Mouse (Mus musculus): ENCODE measurements at regions not wholly inside any gene's neighbourhood (a gene's known extent, or its start where the extent isn't known, plus 50 kb on each side); places are given as distances from the start of the nearest gene placed in this dataset.
"Not testable (repeated sequence)": the region's sequence is repeated elsewhere in the genome, so short reads cannot be mapped to it uniquely, and the experiment has no call there.

GRCm38 (mm10) chr14:58375056-58375455 lies 304.7 kb downstream of the Fgf9 start:
- DNase-seq (ENCODE audit: low spot score in 2 of 2): no peak

- DNase-seq (ENCODE audit: low spot score in 2 of 2): no peak
These were observed 286.5 kb downstream of the Fgf9 start for GRCm38 (mm10) chr14:58356824-58357223.

GRCm38 (mm10) chr14:58352986-58353385 lies 282.6 kb downstream of the Fgf9 start:
- DNase-seq (ENCODE audit: low spot score in 2 of 2): no peak

- DNase-seq (ENCODE audit: low spot score in 2 of 2): no peak
These were observed 265.8 kb downstream of the Fgf9 start for GRCm38 (mm10) chr14:58336148-58336547.

GRCm38 (mm10) chr14:58323164-58323563 lies 252.8 kb downstream of the Fgf9 start:
- DNase-seq (ENCODE audit: low spot score in 2 of 2): no peak

- no peak for DNase-seq (ENCODE audit: low spot score in 2 of 2)
These were observed 252.1 kb downstream of the Fgf9 start for GRCm38 (mm10) chr14:58322461-58322860.

GRCm38 (mm10) chr14:58321875-58322274 lies 251.5 kb downstream of the Fgf9 start:
- DNase-seq (ENCODE audit: low spot score in 2 of 2): no peak

GRCm38 (mm10) chr14:58321234-58321633 lies 250.9 kb downstream of the Fgf9 start:
- DNase-seq (ENCODE audit: low spot score in 2 of 2): no peak

- DNase-seq (ENCODE audit: low spot score in 2 of 2): no peak
These were observed 247.3 kb downstream of the Fgf9 start for GRCm38 (mm10) chr14:58317640-58318039.

GRCm38 (mm10) chr14:58317231-58317630 lies 246.9 kb downstream of the Fgf9 start:
- DNase-seq (ENCODE audit: low spot score in 2 of 2): no peak

DNA sequence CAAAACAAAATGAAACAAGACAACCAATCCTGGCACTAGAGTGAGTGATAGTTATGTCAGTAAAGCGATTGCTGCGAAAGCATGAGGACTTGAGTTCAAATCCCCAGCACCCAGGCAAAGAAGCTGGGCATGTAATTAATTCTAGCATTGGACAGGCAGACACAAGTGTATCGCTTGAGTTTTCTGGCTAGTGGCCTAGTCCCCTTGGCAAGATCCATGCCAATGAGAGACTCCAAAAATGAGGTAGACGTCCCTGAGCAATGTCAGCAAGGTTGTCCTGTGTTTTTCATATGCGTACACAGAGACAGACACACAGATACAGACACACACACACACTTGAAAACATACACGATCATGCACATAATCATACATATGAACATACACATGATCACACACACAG lies 237.3 kb downstream of the Fgf9 start:
- no peak for DNase-seq (ENCODE audit: low spot score in 2 of 2)

DNA sequence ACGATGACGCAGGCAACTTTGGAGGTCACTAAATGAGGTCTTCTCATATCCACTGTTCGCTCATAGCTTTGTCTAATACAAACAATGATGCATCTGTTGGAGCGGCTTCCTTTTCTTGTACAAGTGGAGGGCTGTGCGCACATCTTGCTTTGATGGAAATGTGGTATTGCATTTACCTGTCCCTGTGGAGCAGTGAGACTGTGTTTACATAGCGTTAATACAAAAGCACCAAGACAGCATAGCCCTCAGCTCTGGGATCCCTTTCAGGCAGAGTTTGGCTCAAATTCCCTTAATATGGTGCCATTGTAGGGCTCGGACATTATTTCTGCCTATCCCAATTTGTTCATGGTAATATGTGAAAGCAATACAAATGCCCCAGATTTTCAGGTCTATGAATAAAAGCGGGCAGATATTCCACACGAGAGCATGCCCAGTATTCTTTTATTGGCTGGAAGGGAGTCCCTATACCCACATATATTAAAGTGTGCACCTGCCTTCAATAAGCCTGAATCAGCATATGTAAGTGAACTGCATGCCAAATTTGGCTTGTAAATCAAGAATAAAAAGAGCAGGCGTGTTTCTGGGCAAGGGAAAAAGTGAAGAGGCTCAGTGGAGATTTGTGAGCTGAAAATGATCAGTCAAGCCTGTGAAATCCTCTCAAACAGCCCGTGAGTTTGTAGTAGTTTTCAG lies 236.6 kb downstream of the Fgf9 start:
- no peak for DNase-seq (ENCODE audit: low spot score in 2 of 2)

DNA sequence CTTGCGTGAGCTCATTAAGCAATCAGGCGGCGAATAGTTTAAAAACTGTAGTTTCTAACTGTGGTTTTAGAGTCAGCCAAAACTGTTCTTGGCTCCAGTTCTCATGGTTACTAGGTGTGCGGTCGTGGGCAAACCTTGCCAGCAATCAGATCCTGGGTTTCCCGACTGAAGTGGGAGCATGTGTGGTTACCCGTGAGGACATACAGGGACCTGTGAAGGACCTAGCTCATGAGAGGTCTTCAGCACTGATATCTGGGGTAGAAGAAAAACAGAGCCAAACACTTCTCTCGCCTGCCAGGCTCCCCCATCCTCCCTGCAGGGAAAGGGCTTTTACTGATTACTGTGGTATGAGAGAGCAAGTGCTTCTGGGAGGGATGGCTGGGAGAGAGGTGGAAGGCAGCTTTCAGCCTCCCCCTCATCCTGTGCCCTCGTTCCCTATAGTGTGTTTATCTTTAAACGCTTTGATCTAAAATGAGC lies 230.1 kb downstream of the Fgf9 start:
- no peak for DNase-seq (ENCODE audit: low spot score in 2 of 2)

- DNase-seq (ENCODE audit: low spot score in 2 of 2): no peak
These were observed 215.7 kb downstream of the Fgf9 start for GRCm38 (mm10) chr14:58286007-58286525.

GRCm38 (mm10) chr14:58282708-58283290 lies 212.5 kb downstream of the Fgf9 start:
- DNase-seq (ENCODE audit: low spot score in 2 of 2): no peak

DNA sequence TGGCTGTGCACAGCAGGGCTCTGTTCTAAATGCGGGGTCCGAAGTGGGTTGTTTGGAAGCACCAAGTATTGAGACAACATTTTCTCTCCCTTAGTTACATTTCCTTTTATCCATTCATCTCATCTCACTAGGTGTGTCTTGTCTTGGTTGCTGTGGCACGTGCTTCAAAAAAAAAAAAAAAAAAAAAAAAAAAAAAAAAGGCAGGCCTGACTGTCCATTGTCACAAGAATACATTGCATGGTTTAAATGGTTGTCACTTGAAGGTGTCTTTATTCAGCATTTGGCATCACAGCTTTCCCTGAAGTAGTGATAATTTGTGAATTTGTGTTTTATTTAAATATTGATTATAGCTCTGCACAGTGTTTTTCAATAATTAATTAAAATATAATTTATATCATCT lies 211.9 kb downstream of the Fgf9 start:
- no peak for DNase-seq (ENCODE audit: low spot score in 2 of 2)

GRCm38 (mm10) chr14:58274440-58274839 lies 204.1 kb downstream of the Fgf9 start:
- not testable (repeated sequence) for DNase-seq (ENCODE audit: low spot score in 2 of 2)

- no peak for DNase-seq (ENCODE audit: low spot score in 2 of 2)
These were observed 203.5 kb downstream of the Fgf9 start for GRCm38 (mm10) chr14:58273693-58274419.

GRCm38 (mm10) chr14:58265373-58265772 lies 195.0 kb downstream of the Fgf9 start:
- DNase-seq (ENCODE audit: low spot score in 2 of 2): no peak

DNA sequence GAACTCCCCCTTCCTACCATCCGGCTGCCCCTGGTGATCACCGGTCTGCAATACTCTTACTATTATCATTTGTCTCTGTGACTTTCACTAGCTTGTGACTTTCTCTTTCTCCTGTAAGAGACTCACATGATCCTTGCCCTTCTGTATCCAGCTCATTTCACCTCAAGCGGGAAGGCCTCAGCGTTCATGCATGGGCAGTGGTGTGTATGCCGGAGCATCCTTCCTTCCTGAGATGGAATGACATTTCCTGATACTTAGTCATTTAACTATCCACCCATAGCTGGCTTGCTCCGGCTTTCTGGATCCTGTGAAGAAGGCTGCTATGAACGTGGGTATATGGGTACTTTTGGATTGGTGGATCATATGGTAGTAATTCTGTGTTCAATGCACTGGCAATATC lies 194.1 kb downstream of the Fgf9 start:
- no peak for DNase-seq (ENCODE audit: low spot score in 2 of 2)

DNA sequence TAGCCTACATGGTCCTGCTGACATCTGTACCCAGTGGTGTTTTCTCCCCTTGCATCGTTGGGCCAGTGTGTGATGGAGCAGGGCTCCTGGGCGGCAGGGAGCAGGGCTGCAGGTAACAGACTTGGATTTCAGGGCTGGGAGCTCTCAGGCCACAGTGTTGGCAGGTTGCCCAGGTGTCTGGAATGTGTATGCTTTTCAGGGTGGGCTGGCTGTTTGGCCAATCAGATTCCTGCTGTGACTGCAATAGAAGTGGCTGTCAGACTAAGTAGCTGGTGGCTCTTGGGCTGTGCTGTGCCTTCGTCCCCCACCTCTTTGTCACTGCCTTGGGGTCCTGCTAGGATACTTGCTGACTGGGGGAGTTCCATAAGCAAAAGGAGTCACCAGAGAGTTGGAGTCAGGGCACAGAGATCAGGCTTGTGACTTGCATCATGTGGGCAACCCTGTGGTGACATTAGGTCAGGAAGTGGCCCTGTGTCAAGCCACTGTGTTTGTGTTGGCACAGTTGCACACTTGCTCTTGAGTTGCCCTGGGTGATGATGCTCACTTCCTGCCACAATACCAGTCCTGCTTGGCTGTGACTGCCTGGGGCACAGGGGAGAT lies 183.1 kb downstream of the Fgf9 start:
- no peak for DNase-seq (ENCODE audit: low spot score in 2 of 2)

GRCm38 (mm10) chr14:58225869-58226268 lies 155.5 kb downstream of the Fgf9 start:
- no peak for DNase-seq (ENCODE audit: low spot score in 2 of 2)

Measured in gastrocnemius, adult 8-10 months (tissue).